Mouse (Mus musculus): ENCODE results near the gene Catsper4. TPM values are rescaled to one million over a fixed set of nuclear protein-coding genes. Genes with fewer than 3 reads are reported as not detected.

The Catsper4 gene
- total and polyA plus RNA-seq, 3 experiments = not detected

- no peak overlapping the region for H3K27ac ChIP-seq (ENCODE audit: insufficient read depth, low read depth)
- H3K79me2 ChIP-seq (replicated peaks; ENCODE audit: control insufficient read depth, extremely low read depth, insufficient read depth, poor library complexity, severe bottlenecking) = no peaks in the 10 kb centered on the region
- no peak for TF ChIP-seq SIN3A (IDR thresholded peaks at IDR 0.05; ENCODE audit: low read length)
- no peak for TF ChIP-seq UBTF (IDR thresholded peaks at IDR 0.05; ENCODE audit: low read depth, low read length)
- no peak for TF ChIP-seq RCOR1 (conservative IDR thresholded peaks at IDR 0.05; ENCODE audit: low read depth, low read length)
- no peak for TF ChIP-seq PAX5 (IDR thresholded peaks at IDR 0.05; ENCODE audit: low read length)
- TF ChIP-seq IRF4 (IDR thresholded peaks at IDR 0.05; ENCODE audit: low read depth, low read length) = no peak
- no peak for TF ChIP-seq USF1 (IDR thresholded peaks at IDR 0.05; ENCODE audit: low read depth, low read length)
- TF ChIP-seq RAD21 (IDR thresholded peaks at IDR 0.05; ENCODE audit: low read depth, low read length) = no peak
- no peak for TF ChIP-seq TBP (conservative IDR thresholded peaks at IDR 0.05; ENCODE audit: low read depth, low read length)
- TF ChIP-seq MAX (IDR thresholded peaks at IDR 0.05; ENCODE audit: low read length) = no peak
- no peak for TF ChIP-seq HCFC1 (IDR thresholded peaks at IDR 0.05; ENCODE audit: low read depth, low read length)
- DNase-seq (ENCODE audit: extremely low read depth) = no peak
- no peak overlapping the region for H3K9ac ChIP-seq (ENCODE audit: insufficient read depth, low read depth)
- dilution Hi-C loops (cut with MboI; ENCODE audit: extremely low pct_ligation_motif_present, extremely low pct_unique_long_range_greater_than_20kb, low sequenced_read_pairs) (no loop called here), in situ Hi-C loops (cut with MboI; ENCODE audit: low pct_ligation_motif_present, low pct_unique_long_range_greater_than_20kb, low sequenced_read_pairs) (loop anchor here (25.0 kb wide), 1 partner anchor 231 kb away; the partner anchor contains the start of gene Paqr7)
- H3K4me1 ChIP-seq (ENCODE audit: control insufficient read depth in 1 of 2, insufficient read depth in 2 of 2) = peaks cover 0 to 3% of the 10 kb centered on the region in 2 experiments; a peak in 3 of 4 replicates
- peaks cover 40% of the 10 kb centered on the region for H3K27me3 ChIP-seq (replicated peaks)
- peaks cover 11% of the 10 kb centered on the region for H3K9me3 ChIP-seq (replicated peaks; ENCODE audit: low read length)
- H3K4me2 ChIP-seq (ENCODE audit: insufficient read depth, low read depth, poor library complexity, severe bottlenecking) = no peak overlapping the region
- no peak overlapping the region for H3K4me3 ChIP-seq (replicated peaks in 1 of 3; ENCODE audit: low read depth in 2 of 3, low read length in 2 of 3, poor library complexity in 1 of 3)
- H3K36me3 ChIP-seq (replicated peaks in 1 of 2; ENCODE audit: control insufficient read depth in 1 of 2, insufficient read depth in 1 of 2, low read length in 1 of 2) = no peaks in the 10 kb centered on the region
Measured at GRCm38 (mm10) chr4:134255854-134256253, 28.7 kb upstream of the Catsper4 start.

- no peak overlapping the region for H3K27ac ChIP-seq (ENCODE audit: insufficient read depth, low read depth)
- H3K27me3 ChIP-seq (replicated peaks) = peaks cover 50% of the 10 kb centered on the region
- dilution Hi-C loops (cut with MboI; ENCODE audit: extremely low pct_ligation_motif_present, extremely low pct_unique_long_range_greater_than_20kb, low sequenced_read_pairs) (no loop called here), in situ Hi-C loops (cut with MboI; ENCODE audit: low pct_ligation_motif_present, low pct_unique_long_range_greater_than_20kb, low sequenced_read_pairs) (loop anchor here (25.0 kb wide), 1 partner anchor 232 kb away; the partner anchor contains the start of gene Paqr7)
- H3K36me3 ChIP-seq (replicated peaks in 1 of 2; ENCODE audit: control insufficient read depth in 1 of 2, insufficient read depth in 1 of 2, low read length in 1 of 2) = no peaks in the 10 kb centered on the region
- no peak overlapping the region for H3K9ac ChIP-seq (ENCODE audit: insufficient read depth, low read depth)
- H3K79me2 ChIP-seq (replicated peaks; ENCODE audit: control insufficient read depth, extremely low read depth, insufficient read depth, poor library complexity, severe bottlenecking) = no peaks in the 10 kb centered on the region
- H3K9me3 ChIP-seq (replicated peaks; ENCODE audit: low read length) = peaks cover 12% of the 10 kb centered on the region
- TF ChIP-seq EP300 (IDR thresholded peaks at IDR 0.05; ENCODE audit: low read length) (no peak), POLR2AphosphoS2 (IDR thresholded peaks at IDR 0.05; ENCODE audit: low read depth, low read length) (no peak), ELF1 (IDR thresholded peaks at IDR 0.05; ENCODE audit: low read depth, low read length) (no peak), JUN (IDR thresholded peaks at IDR 0.05; ENCODE audit: insufficient read depth, low read depth, low read length) (no peak), RAD21 (IDR thresholded peaks at IDR 0.05; ENCODE audit: low read depth, low read length) (no peak), ZKSCAN1 (IDR thresholded peaks at IDR 0.05; ENCODE audit: borderline replicate concordance, low read depth, low read length) (no peak), GABPA (IDR thresholded peaks at IDR 0.05; ENCODE audit: insufficient replicate concordance, low read depth, low read length) (no peak), RCOR1 (conservative IDR thresholded peaks at IDR 0.05; ENCODE audit: low read depth, low read length) (no peak), CHD2 (IDR thresholded peaks at IDR 0.05; ENCODE audit: low read length) (no peak), HCFC1 (IDR thresholded peaks at IDR 0.05; ENCODE audit: low read depth, low read length) (no peak), TCF12 (IDR thresholded peaks at IDR 0.05; ENCODE audit: low read depth, low read length) (no peak), MEF2A (IDR thresholded peaks at IDR 0.05; ENCODE audit: borderline replicate concordance, low read depth, low read length) (no peak), POLR2A (IDR thresholded peaks at IDR 0.05; ENCODE audit: low read depth, low read length) (no peak), NRF1 (IDR thresholded peaks at IDR 0.05; ENCODE audit: low read depth, low read length) (no peak), ETS1 (conservative IDR thresholded peaks at IDR 0.05; ENCODE audit: low read depth, low read length) (no peak), KAT2A (IDR thresholded peaks at IDR 0.05; ENCODE audit: insufficient replicate concordance, low read length) (no peak), NELFE (IDR thresholded peaks at IDR 0.05; ENCODE audit: low read depth, low read length) (no peak)
- no peak overlapping the region for H3K4me3 ChIP-seq (replicated peaks in 1 of 3; ENCODE audit: low read depth in 2 of 3, low read length in 2 of 3, poor library complexity in 1 of 3)
- H3K4me2 ChIP-seq (ENCODE audit: insufficient read depth, low read depth, poor library complexity, severe bottlenecking) = no peak overlapping the region
- DNase-seq (ENCODE audit: extremely low read depth) = no peak
- H3K4me1 ChIP-seq (ENCODE audit: control insufficient read depth in 1 of 2, insufficient read depth in 2 of 2) = peaks cover 1 to 3% of the 10 kb centered on the region in 2 experiments; a peak in 3 of 4 replicates
Measured at GRCm38 (mm10) chr4:134254835-134255234, 27.7 kb upstream of the Catsper4 start.
